Mouse (Mus musculus): ENCODE measurements at regions not wholly inside any gene's neighbourhood (a gene's known extent, or its start where the extent isn't known, plus 50 kb on each side); places are given as distances from the start of the nearest gene placed in this dataset.

GRCm38 (mm10) chr12:15717342-15717741 is 99.4 kb downstream of the Trib2 start:
- 68% methylated on average over 3 of the region's 3 CpGs for WGBS
- H3K4me3 ChIP-seq (replicated peaks; ENCODE audit: control insufficient read depth, low read depth, low read length), result no peak overlapping the region
- no peak overlapping the region for H3K27ac ChIP-seq (ENCODE audit: control insufficient read depth, insufficient read depth, low read depth, low read length, poor library complexity)

GRCm38 (mm10) chr12:15713623-15714022 is 103.1 kb downstream of the Trib2 start:
- Histone ChIP-seq H3K4me3 (replicated peaks; ENCODE audit: control insufficient read depth, low read depth, low read length) (no peak overlapping the region), H3K27ac (ENCODE audit: control insufficient read depth, insufficient read depth, low read depth, low read length, poor library complexity) (no peak overlapping the region), H3K4me1 (ENCODE audit: control insufficient read depth, insufficient read depth, low read length) (no peaks in the 10 kb centered on the region)
- TF ChIP-seq POLR2A (IDR thresholded peaks at IDR 0.05; ENCODE audit: borderline replicate concordance, control insufficient read depth, low read depth, low read length) (no peak), CTCF (IDR thresholded peaks at IDR 0.05; ENCODE audit: control insufficient read depth, insufficient read depth, low read length) (no peak)
- WGBS, result 82% methylated on average over 2 of the region's 2 CpGs

More at GRCm38 (mm10) chr12:15717342-15717741, 99.4 kb downstream of the Trib2 start:
- TF ChIP-seq CTCF (IDR thresholded peaks at IDR 0.05; ENCODE audit: control insufficient read depth, insufficient read depth, low read length) (no peak), POLR2A (IDR thresholded peaks at IDR 0.05; ENCODE audit: borderline replicate concordance, control insufficient read depth, low read depth, low read length) (no peak)
- H3K4me1 ChIP-seq (ENCODE audit: control insufficient read depth, insufficient read depth, low read length), result no peaks in the 10 kb centered on the region

- no peak overlapping the region for H3K27ac ChIP-seq (ENCODE audit: control insufficient read depth, insufficient read depth, low read depth, low read length, poor library complexity)
- no peaks in the 10 kb centered on the region for H3K4me1 ChIP-seq (ENCODE audit: control insufficient read depth, insufficient read depth, low read length)
- WGBS, result 76% methylated on average over 6 of the region's 6 CpGs
- H3K4me3 ChIP-seq (replicated peaks; ENCODE audit: control insufficient read depth, low read depth, low read length), result no peak overlapping the region
- TF ChIP-seq CTCF (IDR thresholded peaks at IDR 0.05; ENCODE audit: control insufficient read depth, insufficient read depth, low read length), result no peak
- TF ChIP-seq POLR2A (IDR thresholded peaks at IDR 0.05; ENCODE audit: borderline replicate concordance, control insufficient read depth, low read depth, low read length), result no peak
Measured at GRCm38 (mm10) chr12:15707570-15708095, 109.1 kb downstream of the Trib2 start.

- WGBS, result 59% methylated on average over 5 of the region's 5 CpGs
- Histone ChIP-seq H3K27ac (ENCODE audit: control insufficient read depth, insufficient read depth, low read depth, low read length, poor library complexity) (no peak overlapping the region), H3K4me3 (replicated peaks; ENCODE audit: control insufficient read depth, low read depth, low read length) (no peak overlapping the region), H3K4me1 (ENCODE audit: control insufficient read depth, insufficient read depth, low read length) (no peaks in the 10 kb centered on the region)
- TF ChIP-seq POLR2A (IDR thresholded peaks at IDR 0.05; ENCODE audit: borderline replicate concordance, control insufficient read depth, low read depth, low read length) (no peak), CTCF (IDR thresholded peaks at IDR 0.05; ENCODE audit: control insufficient read depth, insufficient read depth, low read length) (no peak)
Measured at GRCm38 (mm10) chr12:15704412-15704811, 112.3 kb downstream of the Trib2 start.

- Histone ChIP-seq H3K4me1 (ENCODE audit: control insufficient read depth, insufficient read depth, low read length) (no peaks in the 10 kb centered on the region), H3K4me3 (replicated peaks; ENCODE audit: control insufficient read depth, low read depth, low read length) (no peak overlapping the region), H3K27ac (ENCODE audit: control insufficient read depth, insufficient read depth, low read depth, low read length, poor library complexity) (no peak overlapping the region)
- TF ChIP-seq CTCF (IDR thresholded peaks at IDR 0.05; ENCODE audit: control insufficient read depth, insufficient read depth, low read length) (no peak), POLR2A (IDR thresholded peaks at IDR 0.05; ENCODE audit: borderline replicate concordance, control insufficient read depth, low read depth, low read length) (no peak)
- WGBS, result 83% methylated on average over 1 of the region's 1 CpGs
Measured at GRCm38 (mm10) chr12:15702137-15702536, 114.6 kb downstream of the Trib2 start.

- H3K27ac ChIP-seq (ENCODE audit: control insufficient read depth, insufficient read depth, low read depth, low read length, poor library complexity), result no peak overlapping the region
- WGBS, result 29% methylated on average over 4 of the region's 4 CpGs
- TF ChIP-seq POLR2A (IDR thresholded peaks at IDR 0.05; ENCODE audit: borderline replicate concordance, control insufficient read depth, low read depth, low read length), result no peak
- no peak for TF ChIP-seq CTCF (IDR thresholded peaks at IDR 0.05; ENCODE audit: control insufficient read depth, insufficient read depth, low read length)
- no peak overlapping the region for H3K4me3 ChIP-seq (replicated peaks; ENCODE audit: control insufficient read depth, low read depth, low read length)
- H3K4me1 ChIP-seq (ENCODE audit: control insufficient read depth, insufficient read depth, low read length), result no peaks in the 10 kb centered on the region
Measured at GRCm38 (mm10) chr12:15698829-15699228, 117.9 kb downstream of the Trib2 start.

- Histone ChIP-seq H3K4me3 (replicated peaks; ENCODE audit: control insufficient read depth, low read depth, low read length) (no peak overlapping the region), H3K4me1 (ENCODE audit: control insufficient read depth, insufficient read depth, low read length) (no peaks in the 10 kb centered on the region), H3K27ac (ENCODE audit: control insufficient read depth, insufficient read depth, low read depth, low read length, poor library complexity) (no peak overlapping the region)
- TF ChIP-seq POLR2A (IDR thresholded peaks at IDR 0.05; ENCODE audit: borderline replicate concordance, control insufficient read depth, low read depth, low read length), result no peak
- 51% methylated on average over 6 of the region's 6 CpGs for WGBS
Measured at GRCm38 (mm10) chr12:15698042-15698771, 118.5 kb downstream of the Trib2 start.

- 75% methylated on average over 2 of the region's 2 CpGs for WGBS
- no peaks in the 10 kb centered on the region for H3K4me1 ChIP-seq (ENCODE audit: control insufficient read depth, insufficient read depth, low read length)
- H3K27ac ChIP-seq (ENCODE audit: control insufficient read depth, insufficient read depth, low read depth, low read length, poor library complexity), result no peak overlapping the region
- no peak for TF ChIP-seq CTCF (IDR thresholded peaks at IDR 0.05; ENCODE audit: control insufficient read depth, insufficient read depth, low read length)
- TF ChIP-seq POLR2A (IDR thresholded peaks at IDR 0.05; ENCODE audit: borderline replicate concordance, control insufficient read depth, low read depth, low read length), result no peak
- no peak overlapping the region for H3K4me3 ChIP-seq (replicated peaks; ENCODE audit: control insufficient read depth, low read depth, low read length)
Measured at GRCm38 (mm10) chr12:15688342-15688741, 128.4 kb downstream of the Trib2 start.
